ENCODE assay signal across 18 mouse cellular contexts in genomic region chr19:30317314-30317713, GRCm38 (mm10).
"Had no signal": no experiment of that assay in that cellular context is flagged by ENCODE, and none has a peak within 500 bp of the region (broad histone marks: within the 10 kb centered on the region; RNA-seq: fewer than 3 reads in every experiment).

No protein-coding gene starts in this region.

- H3K4me1 ChIP-seq: midbrain, embryonic 10.5 days; midbrain, embryonic 12.5 days; neural tube, embryonic 13.5 days; neural tube, embryonic 15.5 days had no signal

- H3K9ac ChIP-seq: lung, embryonic 14.5 days; midbrain, embryonic 12.5 days; neural tube, embryonic 13.5 days; neural tube, embryonic 15.5 days had no signal

- H3K4me2 ChIP-seq: lung, embryonic 14.5 days; midbrain, embryonic 12.5 days; neural tube, embryonic 13.5 days; neural tube, embryonic 15.5 days had no signal

- DNase-seq: lung, adult 18-20 months; lung, embryonic 14.5 days; lung, postnatal 10 days; lung, postnatal 4 days; midbrain, embryonic 14.5 days; retina, postnatal 1 day; right cerebral cortex, adult 18-20 months; right cerebral cortex, postnatal 25 days; right cerebral cortex, postnatal 4 days; spleen, adult 18-20 months; thymus, adult 18-20 months; thymus, postnatal 14 days; thymus, postnatal 36 days had no signal

- H3K4me3 ChIP-seq: midbrain, embryonic 10.5 days; midbrain, embryonic 12.5 days; neural tube, embryonic 13.5 days; neural tube, embryonic 15.5 days had no signal

- H3K27ac ChIP-seq: midbrain, embryonic 10.5 days; midbrain, embryonic 12.5 days; neural tube, embryonic 13.5 days; neural tube, embryonic 15.5 days had no signal

- ATAC-seq: midbrain, embryonic 16.5 days had no signal

- H3K36me3 ChIP-seq: midbrain, embryonic 10.5 days; midbrain, embryonic 12.5 days; neural tube, embryonic 13.5 days; neural tube, embryonic 15.5 days had no signal

- H3K27me3 ChIP-seq: midbrain, embryonic 12.5 days; neural tube, embryonic 13.5 days; neural tube, embryonic 15.5 days had no signal

- H3K9me3 ChIP-seq: midbrain, embryonic 10.5 days; midbrain, embryonic 12.5 days; neural tube, embryonic 13.5 days; neural tube, embryonic 15.5 days had no signal
